Mouse (Mus musculus) heart, adult 9 months (tissue): ENCODE data around the gene Olfr731.

Experiments
- DNase-seq, 2 experiments: peaks; one replicate each; pipeline ENCODE4 v3.0.0; 2022; ENCODE audit warnings: low spot score in 2 of 2

Olfr731 gene

DNA sequence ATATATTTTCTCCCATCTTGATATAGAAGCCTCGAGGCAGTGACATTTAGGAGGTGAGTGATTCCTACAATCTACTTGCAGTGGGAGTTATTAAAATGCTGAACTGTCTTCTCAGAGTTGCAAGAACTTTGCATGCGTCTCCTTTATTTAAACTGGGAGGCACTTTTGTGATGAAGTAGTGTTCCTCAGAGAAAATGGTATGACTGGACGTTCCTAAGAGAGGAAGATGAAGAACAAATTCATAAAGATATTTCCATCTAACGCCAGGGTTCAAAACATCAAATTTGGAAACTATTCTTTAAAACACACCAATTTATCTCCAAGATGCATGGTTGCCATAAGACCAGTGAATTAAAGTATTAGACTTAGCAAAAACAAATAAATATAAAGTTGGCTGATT lies at the start of gene Olfr731:
Gene Olfr731 (minus strand): TSS at position 101 of the 400 bp plus-strand sequence.
- DNase-seq = no peak

DNA sequence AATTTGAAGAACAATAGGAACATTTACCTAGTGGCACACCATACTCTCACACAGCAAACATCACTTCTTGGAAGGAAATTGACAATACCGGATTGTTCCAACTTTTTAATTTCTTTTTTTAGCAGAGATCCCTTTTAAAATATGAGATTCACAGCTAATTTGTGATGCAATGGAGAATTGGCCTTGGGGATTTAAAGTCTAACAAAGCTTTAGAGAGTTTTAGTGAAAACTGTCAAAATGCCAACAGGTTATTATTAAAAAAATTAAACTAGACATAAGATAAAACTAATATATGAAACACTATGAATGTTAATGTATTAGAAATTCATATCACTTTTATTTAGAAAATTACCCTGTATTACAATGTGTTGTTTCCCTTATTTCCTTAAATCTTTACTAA lies 42.4 kb upstream of the Olfr731 start, which contains the start of gene Olfr732:
Gene Olfr732 (minus strand): TSS at position 101 of the 400 bp plus-strand sequence.
- no peak for DNase-seq

DNA sequence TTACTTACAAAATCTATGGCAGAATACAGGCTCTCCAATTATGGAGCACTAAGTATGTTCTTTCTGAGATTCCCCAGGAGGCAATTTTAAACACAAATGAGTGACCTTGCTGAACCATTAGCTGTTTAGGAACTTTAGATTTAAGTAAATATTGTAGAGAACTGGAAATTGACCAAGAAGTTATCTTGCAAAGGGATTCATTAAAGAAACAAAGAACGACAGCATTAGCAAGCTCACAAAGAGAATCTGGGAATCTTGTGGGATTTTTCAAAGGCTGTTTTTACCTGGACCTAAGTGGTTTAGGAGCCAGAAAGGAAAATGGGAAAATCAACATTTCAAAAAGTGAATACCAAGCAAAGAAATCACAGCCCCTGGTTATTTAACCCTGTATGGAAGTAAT lies 53.6 kb downstream of the Olfr731 start, which contains the start of gene Olfr730:
Gene Olfr730 (minus strand): TSS at position 101 of the 400 bp plus-strand sequence.
- no peak for DNase-seq
